9 mouse cellular contexts compared by ENCODE assay signal in the genomic region with DNA sequence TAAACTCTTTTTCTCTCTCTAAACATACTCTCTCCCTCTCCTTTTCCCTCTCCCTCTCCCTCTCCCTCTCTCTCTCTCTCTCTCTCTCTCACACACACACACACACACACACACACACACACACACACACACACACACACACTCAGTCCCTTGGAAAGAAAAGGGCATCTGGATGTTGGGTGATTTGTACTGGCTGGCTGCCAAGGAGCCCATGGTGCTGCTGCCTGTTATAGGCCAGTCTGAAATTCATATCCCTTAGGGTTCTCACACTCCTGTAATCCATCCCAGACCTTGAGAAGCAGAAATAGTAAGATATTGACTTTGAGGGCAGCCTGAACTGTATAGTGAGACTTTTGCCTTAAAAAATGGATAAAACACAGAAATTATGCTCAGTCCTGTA. TPM values are rescaled to one million over a fixed set of nuclear protein-coding genes. Genes with fewer than 3 reads are reported as not detected.
A peak's percentile ranks its signal among the peaks of the same experiment; 100 is the strongest.
DNase-seq lines count a peak whose midpoint lies in the region; ATAC-seq lines count a peak whose summit lies in the region.
"Had no signal": no experiment of that assay in that cellular context is flagged by ENCODE, and none has a peak within 500 bp of the region (broad histone marks: within the 10 kb centered on the region; RNA-seq: fewer than 3 reads in every experiment).

No protein-coding gene starts in this region.

- DNase-seq in heart, postnatal 14 days, result no peak
- DNase-seq in midbrain, embryonic 14.5 days, result peak; percentile 75
- DNase-seq in midbrain, embryonic 11.5 days (ENCODE audit: low spot score, missing footprints), result no peak
- peak; percentile 64 for DNase-seq in adrenal gland, postnatal 14 days
- peak; percentile 63 for DNase-seq in forelimb bud, embryonic 11.5 days (ENCODE audit: low read depth, low spot score)
- DNase-seq in urinary bladder, postnatal 14 days (ENCODE audit: low spot score), result no peak

- no peak for ATAC-seq in heart, embryonic 15.5 days (replicated peaks; ENCODE audit: insufficient number of reproducible peaks, insufficient read depth, low FRiP score, low read depth)
- no peak for ATAC-seq in midbrain, embryonic 14.5 days (ENCODE audit: low FRiP score, low TSS enrichment)
- no peak for ATAC-seq in midbrain, embryonic 11.5 days (ENCODE audit: low FRiP score)
- no peak for ATAC-seq in cerebellum, adult (ENCODE audit: insufficient number of reproducible peaks, low FRiP score, low TSS enrichment)

- H3K4me2 ChIP-seq in heart, embryonic 15.5 days, result no peak overlapping the region
- H3K4me2 ChIP-seq in midbrain, embryonic 14.5 days (ENCODE audit: low read length), result no peak overlapping the region
- no peak overlapping the region for H3K4me2 ChIP-seq in midbrain, embryonic 11.5 days
- H3K4me2 ChIP-seq: liver, embryonic 15.5 days had no signal

- H3K9ac ChIP-seq in heart, embryonic 15.5 days, result no peak overlapping the region
- no peak overlapping the region for H3K9ac ChIP-seq in midbrain, embryonic 14.5 days (replicated peaks; ENCODE audit: low read length)
- H3K9ac ChIP-seq in midbrain, embryonic 11.5 days (ENCODE audit: low read length), result no peak overlapping the region
- H3K9ac ChIP-seq: liver, embryonic 15.5 days had no signal

- no peak overlapping the region for H3K4me3 ChIP-seq in heart, embryonic 15.5 days
- H3K4me3 ChIP-seq in midbrain, embryonic 14.5 days (replicated peaks; ENCODE audit: low read depth, low read length), result no peak overlapping the region
- H3K4me3 ChIP-seq in midbrain, embryonic 11.5 days (ENCODE audit: low read depth, low read length), result no peak overlapping the region
- H3K4me3 ChIP-seq: liver, embryonic 15.5 days had no signal

- H3K27ac ChIP-seq in heart, embryonic 15.5 days, result 0 out of 2 replicates have a peak overlapping the region, but pooled peaks have one; percentile 12
- no peak overlapping the region for H3K27ac ChIP-seq in midbrain, embryonic 14.5 days (replicated peaks; ENCODE audit: low read depth, low read length)
- no peak overlapping the region for H3K27ac ChIP-seq in midbrain, embryonic 11.5 days (ENCODE audit: low read depth, low read length)
- H3K27ac ChIP-seq: liver, embryonic 15.5 days had no signal

- intact Hi-C loops in heart, postnatal 14 days (cut with DNase I), result loop anchor here (5.0 kb wide), 1 partner anchor 32 kb away; no protein-coding TSS in a partner anchor

- 0 out of 2 replicates have a peak, but pooled peaks cover 12% of the 10 kb centered on the region for H3K36me3 ChIP-seq in heart, embryonic 15.5 days
- H3K36me3 ChIP-seq in midbrain, embryonic 14.5 days (ENCODE audit: control insufficient read depth, insufficient read depth, low read length), result no peaks in the 10 kb centered on the region
- H3K36me3 ChIP-seq in midbrain, embryonic 11.5 days (ENCODE audit: control insufficient read depth, insufficient read depth, low read length), result no peaks in the 10 kb centered on the region

- peaks cover 14% of the 10 kb centered on the region for H3K4me1 ChIP-seq in heart, embryonic 15.5 days (replicated peaks)
- peaks cover 17% of the 10 kb centered on the region; the same call in 1 of the 2 replicates for H3K4me1 ChIP-seq in midbrain, embryonic 14.5 days (ENCODE audit: control insufficient read depth, insufficient read depth, low read length)
- peaks cover 5% of the 10 kb centered on the region; the same call in 1 of the 2 replicates for H3K4me1 ChIP-seq in midbrain, embryonic 11.5 days (ENCODE audit: control insufficient read depth, insufficient read depth, low read length)

- no peaks in the 10 kb centered on the region for H3K27me3 ChIP-seq in heart, embryonic 15.5 days
- H3K27me3 ChIP-seq in midbrain, embryonic 14.5 days (ENCODE audit: control insufficient read depth, insufficient read depth, low read length), result no peaks in the 10 kb centered on the region
- H3K27me3 ChIP-seq in midbrain, embryonic 11.5 days (ENCODE audit: control insufficient read depth, insufficient read depth, low read length), result no peaks in the 10 kb centered on the region
- H3K27me3 ChIP-seq: liver, embryonic 15.5 days had no signal

- no peaks in the 10 kb centered on the region for H3K9me3 ChIP-seq in heart, embryonic 15.5 days (replicated peaks)
- no peaks in the 10 kb centered on the region for H3K9me3 ChIP-seq in midbrain, embryonic 14.5 days (ENCODE audit: control insufficient read depth, low read length)
- H3K9me3 ChIP-seq in midbrain, embryonic 11.5 days (ENCODE audit: control insufficient read depth, low read length), result no peaks in the 10 kb centered on the region
- H3K9me3 ChIP-seq: liver, embryonic 15.5 days had no signal

RNA-seq across cellular contexts. Expression of a gene that starts 4.9 kb away (rescaled TPM):
- polyA plus RNA-seq in heart, embryonic 15.5 days (2015; fragmentation: Nextera tagmentation; extraction: Ambion mirVana), result 5.8 and 7.1 TPM in 2 replicates
- 10 to 100 TPM; 20.5 to 21.6 TPM for total RNA-seq in heart, postnatal 14 days (2021)
- 29.9 and 30.9 TPM in 2 replicates for polyA plus RNA-seq in midbrain, embryonic 14.5 days (2014; fragmentation: Nextera tagmentation; extraction: Ambion mirVana)
- 12.7 and 13.5 TPM in 2 replicates for polyA plus RNA-seq in midbrain, embryonic 11.5 days (2014; fragmentation: Nextera tagmentation; extraction: Ambion mirVana)
- total RNA-seq in adrenal gland, postnatal 14 days (2021), result 25.5 and 32.5 TPM in 2 replicates

RNA-seq across cellular contexts. Expression of a gene that starts 34.9 kb away (rescaled TPM):
- 12.9 and 17.4 TPM in 2 replicates for polyA plus RNA-seq in heart, embryonic 15.5 days (2015; fragmentation: Nextera tagmentation; extraction: Ambion mirVana)
- total RNA-seq in heart, postnatal 14 days (2021), result 1 to 10 TPM; 4.0 to 5.2 TPM
- 2.5 and 5.9 TPM in 2 replicates for polyA plus RNA-seq in midbrain, embryonic 14.5 days (2014; fragmentation: Nextera tagmentation; extraction: Ambion mirVana)
- 26.8 and 28.5 TPM in 2 replicates for polyA plus RNA-seq in midbrain, embryonic 11.5 days (2014; fragmentation: Nextera tagmentation; extraction: Ambion mirVana)
- total RNA-seq in adrenal gland, postnatal 14 days (2021), result 5.9 and 6.0 TPM in 2 replicates

RNA-seq across cellular contexts. Expression of a gene that starts 35.1 kb away (rescaled TPM):
- 23.1 and 26.7 TPM in 2 replicates for polyA plus RNA-seq in heart, embryonic 15.5 days (2015; fragmentation: Nextera tagmentation; extraction: Ambion mirVana)
- 10 to 100 TPM; 16.4 to 20.7 TPM for total RNA-seq in heart, postnatal 14 days (2021)
- polyA plus RNA-seq in midbrain, embryonic 14.5 days (2014; fragmentation: Nextera tagmentation; extraction: Ambion mirVana), result 8.1 and 8.9 TPM in 2 replicates
- 21.0 and 25.0 TPM in 2 replicates for polyA plus RNA-seq in midbrain, embryonic 11.5 days (2014; fragmentation: Nextera tagmentation; extraction: Ambion mirVana)
- 20.0 and 23.0 TPM in 2 replicates for total RNA-seq in adrenal gland, postnatal 14 days (2021)

Comparison
In these comparisons a context has a peak if more than half of its experiments do, and no peak if none do; other contexts are left out.
1. DNase-seq: peak in midbrain, embryonic 14.5 days (single experiment), adrenal gland, postnatal 14 days (single experiment) and forelimb bud, embryonic 11.5 days (single experiment); none in heart, postnatal 14 days (0 of 2), midbrain, embryonic 11.5 days (single experiment) and urinary bladder, postnatal 14 days (single experiment).